Comparison of ENCODE assay signal across 8 mouse cellular contexts in the genomic region with DNA sequence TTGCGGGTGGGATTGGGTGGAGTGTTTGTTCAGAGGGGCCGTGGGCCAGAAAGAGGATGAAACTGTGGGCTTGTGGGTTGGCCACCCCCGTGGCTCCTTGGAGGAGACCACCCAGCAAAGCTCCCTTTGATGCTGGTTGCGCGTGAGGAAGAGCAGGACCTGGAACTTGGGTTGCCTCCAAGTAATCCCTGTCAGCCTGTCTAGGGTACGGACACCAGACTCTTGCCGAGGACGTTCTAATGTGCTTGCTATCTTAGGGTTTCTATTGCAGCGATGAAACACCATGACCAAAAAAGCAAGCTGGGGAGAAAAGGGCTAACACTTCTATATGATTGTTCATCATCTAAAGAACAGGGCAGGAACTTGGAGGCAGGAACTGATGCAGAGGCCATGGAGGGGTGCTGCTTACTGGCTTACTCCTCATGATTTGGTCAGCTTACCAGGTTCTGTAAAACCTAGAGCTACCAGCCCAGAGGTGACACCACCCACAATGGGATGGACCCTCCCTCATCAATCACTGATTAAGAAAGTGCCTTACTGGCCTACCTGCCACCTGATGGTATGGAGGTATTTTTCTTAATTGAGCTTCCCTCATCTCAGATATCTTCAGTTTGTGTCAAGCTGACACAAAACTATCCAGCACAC. TPM values are rescaled to one million over a fixed set of nuclear protein-coding genes. Genes with fewer than 3 reads are reported as not detected.
DNase-seq lines count a peak whose midpoint lies in the region; ATAC-seq and TF ChIP-seq lines count a peak whose summit lies in the region.
"Not testable (repeated sequence)": the region's sequence is repeated elsewhere in the genome, so short reads cannot be mapped to it uniquely, and the experiment has no call there.

No protein-coding gene starts in this region.

- H3K36me3 ChIP-seq in ES-E14 (ENCODE audit: control insufficient read depth, insufficient read depth, low read length, poor library complexity, severe bottlenecking); forebrain, embryonic 15.5 days; hindbrain, embryonic 11.5 days (ENCODE audit: control insufficient read depth, insufficient read depth, low read length); kidney, embryonic 15.5 days; liver, embryonic 14.5 days (replicated peaks; ENCODE audit: control insufficient read depth, insufficient read depth, low read depth); midbrain, embryonic 11.5 days (ENCODE audit: control insufficient read depth, insufficient read depth, low read length): not testable (repeated sequence)
- peaks cover 10% of the 10 kb centered on the region for H3K36me3 ChIP-seq in embryonic facial prominence, embryonic 10.5 days (replicated peaks)

- in situ Hi-C loops in ES-E14 (cut with MboI; ENCODE audit: low sequenced_read_pairs in 2 of 2, unreplicated experiment in 2 of 2), result loop anchor here in 1 of 2 experiments (10.0 kb wide), 1 partner anchor 56 kb away; no protein-coding TSS in a partner anchor

- peak overlapping the region; percentile 67 to 71 for H3K4me3 ChIP-seq in ES-E14 (ENCODE audit: insufficient read depth in 1 of 2, low read depth in 1 of 2, low read length in 2 of 2, poor library complexity in 1 of 2, severe bottlenecking in 1 of 2)
- peak overlapping the region; percentile 85 for H3K4me3 ChIP-seq in embryonic facial prominence, embryonic 10.5 days
- peak overlapping the region; percentile 77 for H3K4me3 ChIP-seq in forebrain, embryonic 15.5 days
- H3K4me3 ChIP-seq in hindbrain, embryonic 11.5 days (ENCODE audit: low read depth, low read length), result peak overlapping the region; percentile 63
- H3K4me3 ChIP-seq in kidney, embryonic 15.5 days (replicated peaks), result peak overlapping the region; percentile 84
- peak overlapping the region; percentile 64 to 98 for H3K4me3 ChIP-seq in liver, embryonic 14.5 days (ENCODE audit: insufficient read depth in 1 of 2, low read depth in 2 of 2, low read length in 2 of 2)
- peak overlapping the region; percentile 72 for H3K4me3 ChIP-seq in midbrain, embryonic 11.5 days (ENCODE audit: low read depth, low read length)

- peak overlapping the region; percentile 56 for H3K4me2 ChIP-seq in forebrain, embryonic 15.5 days (replicated peaks)
- peak overlapping the region; percentile 39 for H3K4me2 ChIP-seq in hindbrain, embryonic 11.5 days (replicated peaks; ENCODE audit: low read depth, low read length)
- peak overlapping the region; percentile 62 for H3K4me2 ChIP-seq in kidney, embryonic 15.5 days
- peak overlapping the region; percentile 55 for H3K4me2 ChIP-seq in liver, embryonic 14.5 days (ENCODE audit: low read depth)
- peak overlapping the region; percentile 49 for H3K4me2 ChIP-seq in midbrain, embryonic 11.5 days

- not testable (repeated sequence) for TF ChIP-seq EP300 in liver, embryonic 14.5 days (IDR thresholded peaks at IDR 0.05; ENCODE audit: low read depth)

- not testable (repeated sequence) for H3K4me1 ChIP-seq in ES-E14 (ENCODE audit: control insufficient read depth in 2 of 2, insufficient read depth in 2 of 2, low read length in 2 of 2, poor library complexity in 1 of 2); embryonic facial prominence, embryonic 10.5 days; forebrain, embryonic 15.5 days; hindbrain, embryonic 11.5 days (replicated peaks; ENCODE audit: control insufficient read depth, insufficient read depth, low read length); kidney, embryonic 15.5 days; liver, embryonic 14.5 days (replicated peaks; ENCODE audit: control insufficient read depth in 2 of 2, insufficient read depth in 2 of 2, low read length in 1 of 2); midbrain, embryonic 11.5 days (ENCODE audit: control insufficient read depth, insufficient read depth, low read length)

- TF ChIP-seq CTCF in liver, embryonic 14.5 days (IDR thresholded peaks at IDR 0.05; ENCODE audit: low read depth), result not testable (repeated sequence)

- DNase-seq in ES-E14 (ENCODE audit: low read depth, low spot score); embryonic facial prominence, embryonic 10.5 days (ENCODE audit: low spot score); hindbrain, embryonic 11.5 days (ENCODE audit: low spot score); liver, embryonic 14.5 days (ENCODE audit: low read depth in 3 of 3, low spot score in 3 of 3); midbrain, embryonic 11.5 days (ENCODE audit: low spot score, missing footprints): not testable (repeated sequence)
- peak; percentile 31 for DNase-seq in spleen, adult 12 weeks (ENCODE audit: low spot score)

- WGBS in embryonic facial prominence, embryonic 10.5 days, result 5% methylated on average over 9 of the region's 9 CpGs
- 4% methylated on average over 9 of the region's 9 CpGs for WGBS in forebrain, embryonic 15.5 days
- WGBS in hindbrain, embryonic 11.5 days, result 7% methylated on average over 9 of the region's 9 CpGs
- 3% methylated on average over 9 of the region's 9 CpGs for WGBS in kidney, embryonic 15.5 days
- 5% methylated on average over 9 of the region's 9 CpGs for WGBS in liver, embryonic 14.5 days (ENCODE audit: insufficient replicate concordance)
- 4% methylated on average over 9 of the region's 9 CpGs for WGBS in midbrain, embryonic 11.5 days

- H3K27me3 ChIP-seq in embryonic facial prominence, embryonic 10.5 days (replicated peaks; ENCODE audit: low read depth, poor library complexity, severe bottlenecking); forebrain, embryonic 15.5 days; hindbrain, embryonic 11.5 days (ENCODE audit: control insufficient read depth, insufficient read depth, low read length); kidney, embryonic 15.5 days; liver, embryonic 14.5 days (ENCODE audit: control insufficient read depth, insufficient read depth, low read length); midbrain, embryonic 11.5 days (ENCODE audit: control insufficient read depth, insufficient read depth, low read length): not testable (repeated sequence)

- ATAC-seq in forebrain, embryonic 15.5 days (replicated peaks), result not testable (repeated sequence)
- 0 out of 2 replicates have a peak, but pooled peaks have one; percentile 41 for ATAC-seq in hindbrain, embryonic 11.5 days (ENCODE audit: low FRiP score)
- peak; percentile 74 for ATAC-seq in kidney, embryonic 15.5 days (replicated peaks; ENCODE audit: low FRiP score)
- peak; percentile 54 for ATAC-seq in liver, embryonic 14.5 days (ENCODE audit: insufficient read depth)
- ATAC-seq in midbrain, embryonic 11.5 days (ENCODE audit: low FRiP score), result peak; percentile 7

- H3K9ac ChIP-seq in ES-E14 (ENCODE audit: insufficient read depth, low read depth, low read length, poor library complexity, severe bottlenecking), result peak overlapping the region; percentile 41
- H3K9ac ChIP-seq in forebrain, embryonic 15.5 days (replicated peaks), result peak overlapping the region; percentile 83
- peak overlapping the region; percentile 84 for H3K9ac ChIP-seq in hindbrain, embryonic 11.5 days (ENCODE audit: low read depth, low read length)
- H3K9ac ChIP-seq in kidney, embryonic 15.5 days, result peak overlapping the region; percentile 59
- peak overlapping the region; percentile 64 for H3K9ac ChIP-seq in liver, embryonic 14.5 days (replicated peaks)
- H3K9ac ChIP-seq in midbrain, embryonic 11.5 days (ENCODE audit: low read length), result peak overlapping the region; percentile 76

- not testable (repeated sequence) for H3K27ac ChIP-seq in ES-E14 (ENCODE audit: insufficient read depth, low read depth, low read length, poor library complexity, severe bottlenecking); hindbrain, embryonic 11.5 days (ENCODE audit: low read depth, low read length); liver, embryonic 14.5 days; midbrain, embryonic 11.5 days (ENCODE audit: low read depth, low read length)
- peak overlapping the region; percentile 89 for H3K27ac ChIP-seq in embryonic facial prominence, embryonic 10.5 days (replicated peaks)
- H3K27ac ChIP-seq in forebrain, embryonic 15.5 days (replicated peaks), result peak overlapping the region; percentile 46
- peak overlapping the region; percentile 84 for H3K27ac ChIP-seq in kidney, embryonic 15.5 days

- H3K9me3 ChIP-seq in ES-E14 (ENCODE audit: control insufficient read depth, insufficient read depth, low read depth, low read length); embryonic facial prominence, embryonic 10.5 days; forebrain, embryonic 15.5 days; hindbrain, embryonic 11.5 days (ENCODE audit: control insufficient read depth, low read length); kidney, embryonic 15.5 days (replicated peaks); liver, embryonic 14.5 days (ENCODE audit: control insufficient read depth, low read length); midbrain, embryonic 11.5 days (ENCODE audit: control insufficient read depth, low read length): not testable (repeated sequence)

RNA-seq across cellular contexts. Expression of a gene that starts 0.8 kb away (rescaled TPM):
- total RNA-seq in ES-E14 (2012; rRNA removed), result 27.7 and 31.8 TPM in 2 replicates
- polyA plus RNA-seq in embryonic facial prominence, embryonic 10.5 days (2016; fragmentation: Nextera tagmentation; extraction: Ambion mirVana), result 29.8 and 32.1 TPM in 2 replicates
- polyA plus RNA-seq in forebrain, embryonic 15.5 days (2015; fragmentation: Nextera tagmentation; extraction: Ambion mirVana), result 42.1 and 42.4 TPM in 2 replicates
- polyA plus RNA-seq in hindbrain, embryonic 11.5 days (2014; fragmentation: Nextera tagmentation; extraction: Ambion mirVana), result 30.0 and 36.5 TPM in 2 replicates
- polyA plus RNA-seq in kidney, embryonic 15.5 days (2015; fragmentation: Nextera tagmentation; extraction: Ambion mirVana), result 31.0 and 32.6 TPM in 2 replicates
- 3.0 and 4.7 TPM in 2 replicates for polyA plus RNA-seq in liver, embryonic 14.5 days (2012; rRNA removed)
- 9.3 TPM in 2 replicates for polyA plus RNA-seq in liver, embryonic 14.5 days (2014; fragmentation: Nextera tagmentation; extraction: Ambion mirVana)
- polyA plus RNA-seq in midbrain, embryonic 11.5 days (2014; fragmentation: Nextera tagmentation; extraction: Ambion mirVana), result 32.4 and 33.0 TPM in 2 replicates
